Mouse (Mus musculus) lung, postnatal 4 days (tissue): ENCODE data around the gene Stx5a.
"Not testable (repeated sequence)": the region's sequence is repeated elsewhere in the genome, so short reads cannot be mapped to it uniquely, and the experiment has no call there.

Source experiments
- DNase-seq, 2 experiments: peaks; one replicate each; pipeline ENCODE4 v3.0.0; 2021

Gene Stx5a

GRCm38 (mm10) chr19:8716767-8717475 lies 24.3 kb upstream of the Stx5a start:
- no peak for DNase-seq

- peak; percentile 41 to 83 for DNase-seq
Observed at GRCm38 (mm10) chr19:8718357-8718756, 22.9 kb upstream of the Stx5a start.

GRCm38 (mm10) chr19:8719037-8719436 lies 22.2 kb upstream of the Stx5a start:
- not testable (repeated sequence) for DNase-seq

GRCm38 (mm10) chr19:8721378-8721777 lies 19.8 kb upstream of the Stx5a start:
- no peak for DNase-seq

GRCm38 (mm10) chr19:8722021-8722420 lies 19.2 kb upstream of the Stx5a start:
- no peak for DNase-seq

- DNase-seq = no peak
Observed at GRCm38 (mm10) chr19:8722559-8722906, 18.7 kb upstream of the Stx5a start.

- peak; percentile 97 to 98 for DNase-seq
Observed at GRCm38 (mm10) chr19:8722907-8723573, 18.2 kb upstream of the Stx5a start, which contains the start of gene Slc3a2. Gene Slc3a2, minus strand, starts transcription at chr19:8723369.

- no peak for DNase-seq
Observed at GRCm38 (mm10) chr19:8723574-8724346, 17.5 kb upstream of the Stx5a start.

- DNase-seq = no peak
Observed at GRCm38 (mm10) chr19:8724392-8724791, 16.8 kb upstream of the Stx5a start.

GRCm38 (mm10) chr19:8725081-8725613 lies 16.1 kb upstream of the Stx5a start:
- DNase-seq = no peak

- no peak for DNase-seq
Observed at GRCm38 (mm10) chr19:8726609-8727390, 14.4 kb upstream of the Stx5a start.

- DNase-seq = no peak
Observed at GRCm38 (mm10) chr19:8727495-8728114, 13.6 kb upstream of the Stx5a start.

GRCm38 (mm10) chr19:8728335-8729099 lies 12.7 kb upstream of the Stx5a start:
- not testable (repeated sequence) for DNase-seq

- no peak for DNase-seq
Observed at GRCm38 (mm10) chr19:8734334-8734733, 6.9 kb upstream of the Stx5a start.

GRCm38 (mm10) chr19:8735389-8736159 lies 5.6 kb upstream of the Stx5a start, which contains the start of gene Wdr74:
Gene Wdr74, plus strand, starts transcription at chr19:8735827.
- DNase-seq = peak; percentile 94 to 95

GRCm38 (mm10) chr19:8736160-8736467 lies 5.1 kb upstream of the Stx5a start:
- no peak for DNase-seq

- DNase-seq = no peak
Observed at GRCm38 (mm10) chr19:8738911-8739310, 2.3 kb upstream of the Stx5a start.

- no peak for DNase-seq
Observed at GRCm38 (mm10) chr19:8739646-8740045, 1.6 kb upstream of the Stx5a start.

- peak in 1 of 2 experiments; percentile 28 for DNase-seq
Observed at GRCm38 (mm10) chr19:8740603-8741002, 610 bp upstream of the Stx5a start, which contains the start of gene 1700092M07Rik. Gene 1700092M07Rik, plus strand, starts transcription at chr19:8740718.

GRCm38 (mm10) chr19:8742176-8742575 lies 963 bp downstream of the Stx5a start:
- no peak for DNase-seq
